Mouse (Mus musculus) small intestine, adult 2 months (tissue): Measurements from ENCODE around the gene Prss33.
"Not testable (repeated sequence)": the region's sequence is repeated elsewhere in the genome, so short reads cannot be mapped to it uniquely, and the experiment has no call there.

ENCODE experiments used
- CTCF ChIP-seq: fragments of 200-500 bp; IDR thresholded peaks from 2 replicates; pipeline ENCODE4 v1.5.1; 2012; ENCODE audit warnings: low read depth, mild to moderate bottlenecking, control low read depth, inconsistent platforms, low read length, moderate library complexity, mixed read lengths; ENCODE audit not compliant: insufficient replicate concordance, insufficient read length; ENCODE audit errors: extremely low read depth
- POLR2A ChIP-seq: fragments of 200-500 bp; IDR thresholded peaks from 2 replicates; pipeline ENCODE4 v1.6.1; 2012; ENCODE audit warnings: low read depth, mild to moderate bottlenecking, control low read depth, inconsistent platforms, low read length, moderate library complexity

DNA sequence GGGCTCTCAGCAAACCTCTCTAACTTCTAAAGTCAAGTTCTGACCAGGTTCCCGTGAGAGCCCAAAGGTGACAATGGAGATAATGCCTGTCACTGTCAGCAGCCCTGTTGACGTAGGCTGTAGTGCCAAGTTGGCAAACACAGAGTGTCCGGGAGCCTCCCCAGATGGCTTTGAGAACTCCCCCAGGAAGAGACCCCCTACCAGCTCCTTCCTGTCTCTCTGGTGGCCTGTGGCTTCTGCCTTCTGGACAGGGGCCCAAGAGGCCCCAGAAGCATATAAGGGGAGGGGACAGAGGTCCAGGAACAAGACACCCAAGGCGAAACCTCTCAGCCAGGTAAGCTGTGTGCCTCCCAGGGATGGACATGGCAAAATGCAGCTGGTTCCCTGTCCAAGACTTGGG is 44.7 kb upstream of the Prss33 start, which contains the start of the genes Dcpp1 and Dcpp2:
- not testable (repeated sequence) for TF ChIP-seq CTCF, POLR2A
